ENCODE assay signal across 10 mouse cellular contexts in genomic region chr7:84424670-84425385, GRCm38 (mm10). TPM values are rescaled to one million over a fixed set of nuclear protein-coding genes. Genes with fewer than 3 reads are reported as not detected.
DNase-seq lines count a peak whose midpoint lies in the region; ATAC-seq and TF ChIP-seq lines count a peak whose summit lies in the region.
"Had no signal": no experiment of that assay in that cellular context is flagged by ENCODE, and none has a peak within 500 bp of the region (broad histone marks: within the 10 kb centered on the region; RNA-seq: fewer than 3 reads in every experiment).

No protein-coding gene starts in this region.

- H3K79me2 ChIP-seq in heart, adult 2 months (replicated peaks; ENCODE audit: control insufficient read depth, insufficient read depth, low read length): no peaks in the 10 kb centered on the region

- no peak overlapping the region for H3K4me3 ChIP-seq in gastrocnemius, adult 2 months
- H3K4me3 ChIP-seq in testis, adult 2 months (ENCODE audit: control insufficient read depth, low read depth, low read length): no peak overlapping the region
- H3K4me3 ChIP-seq in embryonic fibroblast, embryonic 13.5 days (ENCODE audit: insufficient read depth, low read length): no peak overlapping the region
- no peak overlapping the region for H3K4me3 ChIP-seq in limb, embryonic 10.5 days
- no peak overlapping the region for H3K4me3 ChIP-seq in heart, adult 2 months
- H3K4me3 ChIP-seq: heart, embryonic 15.5 days; megakaryocyte, embryonic 14.5 days had no signal

- TF ChIP-seq CTCF in gastrocnemius, adult 2 months (IDR thresholded peaks at IDR 0.05): peak; percentile 4; the same call in 1 of the 2 replicates
- peak; percentile 52; the same call in 1 of the 2 replicates for TF ChIP-seq CTCF in testis, adult 2 months (IDR thresholded peaks at IDR 0.05; ENCODE audit: control insufficient read depth, insufficient read depth, insufficient replicate concordance, low read depth, low read length)
- peak; percentile 54; the same call in 1 of the 2 replicates for TF ChIP-seq CTCF in embryonic fibroblast, embryonic 13.5 days (IDR thresholded peaks at IDR 0.05; ENCODE audit: borderline replicate concordance, insufficient read depth, low read length)
- no peak for TF ChIP-seq CTCF in heart, adult 2 months (IDR thresholded peaks at IDR 0.05)

- no peaks in the 10 kb centered on the region for H3K36me3 ChIP-seq in testis, adult 2 months (ENCODE audit: control insufficient read depth, insufficient read depth, low read length)
- no peaks in the 10 kb centered on the region for H3K36me3 ChIP-seq in limb, embryonic 10.5 days
- no peaks in the 10 kb centered on the region for H3K36me3 ChIP-seq in heart, adult 2 months (ENCODE audit: control insufficient read depth, insufficient read depth, low read length)
- H3K36me3 ChIP-seq: heart, embryonic 15.5 days had no signal

- 65% methylated on average over 7 of the region's 7 CpGs for WGBS in limb, embryonic 10.5 days
- 82% methylated on average over 7 of the region's 7 CpGs for WGBS in heart, adult 2 months

- no peak overlapping the region for H3K9ac ChIP-seq in heart, adult 2 months (ENCODE audit: low read depth, low read length)
- H3K9ac ChIP-seq: heart, embryonic 15.5 days had no signal

- no peak for TF ChIP-seq POLR2A in testis, adult 2 months (IDR thresholded peaks at IDR 0.05; ENCODE audit: control insufficient read depth, low read depth, low read length)
- no peak for TF ChIP-seq POLR2A in embryonic fibroblast, embryonic 13.5 days (IDR thresholded peaks at IDR 0.05; ENCODE audit: low read depth, low read length)
- TF ChIP-seq POLR2A in heart, adult 2 months (IDR thresholded peaks at IDR 0.05; ENCODE audit: insufficient read depth, low read depth, low read length): no peak

- H3K27ac ChIP-seq in gastrocnemius, adult 2 months: no peak overlapping the region
- no peak overlapping the region for H3K27ac ChIP-seq in testis, adult 2 months (ENCODE audit: control insufficient read depth, insufficient read depth, low read depth, low read length)
- H3K27ac ChIP-seq in embryonic fibroblast, embryonic 13.5 days (ENCODE audit: insufficient read depth, low read length): no peak overlapping the region
- no peak overlapping the region for H3K27ac ChIP-seq in limb, embryonic 10.5 days
- no peak overlapping the region for H3K27ac ChIP-seq in heart, adult 2 months
- H3K27ac ChIP-seq: heart, embryonic 15.5 days had no signal

- no peak for TF ChIP-seq EP300 in heart, adult 2 months (IDR thresholded peaks at IDR 0.05; ENCODE audit: insufficient read depth, low read depth, low read length)

- intact Hi-C loops in gastrocnemius, adult 2 months (cut with DNase I): no loop called here
- intact Hi-C loops in heart, adult 2 months (cut with DNase I): no loop called here

- no peaks in the 10 kb centered on the region for H3K4me1 ChIP-seq in testis, adult 2 months (ENCODE audit: control insufficient read depth, insufficient read depth, low read length)
- no peaks in the 10 kb centered on the region for H3K4me1 ChIP-seq in embryonic fibroblast, embryonic 13.5 days (ENCODE audit: control insufficient read depth, insufficient read depth, low read length)
- H3K4me1 ChIP-seq in limb, embryonic 10.5 days: peaks cover 10% of the 10 kb centered on the region
- H3K4me1 ChIP-seq in heart, adult 2 months (ENCODE audit: control insufficient read depth, insufficient read depth, low read length): no peaks in the 10 kb centered on the region
- H3K4me1 ChIP-seq: heart, embryonic 15.5 days; megakaryocyte, embryonic 14.5 days had no signal

- H3K9me3 ChIP-seq in limb, embryonic 10.5 days (replicated peaks): no peaks in the 10 kb centered on the region
- H3K9me3 ChIP-seq: heart, embryonic 15.5 days; megakaryocyte, embryonic 14.5 days had no signal

- no peaks in the 10 kb centered on the region for H3K27me3 ChIP-seq in testis, adult 2 months (ENCODE audit: control insufficient read depth, insufficient read depth, low read length)
- H3K27me3 ChIP-seq in limb, embryonic 10.5 days (ENCODE audit: low read depth, poor library complexity, severe bottlenecking): no peaks in the 10 kb centered on the region
- no peaks in the 10 kb centered on the region for H3K27me3 ChIP-seq in heart, adult 2 months (ENCODE audit: control insufficient read depth, insufficient read depth, low read length)
- H3K27me3 ChIP-seq: heart, embryonic 15.5 days; megakaryocyte, embryonic 14.5 days had no signal

- DNase-seq in gastrocnemius, adult 2 months: no peak
- DNase-seq in gastrocnemius, adult 18-20 months (ENCODE audit: low spot score): no peak
- DNase-seq in testis, postnatal 14 days (ENCODE audit: low spot score): no peak
- DNase-seq in limb, embryonic 10.5 days (ENCODE audit: low spot score): peak; percentile 36
- DNase-seq in heart, adult 2 months: no peak

- ATAC-seq in erythroblast, adult 5-6 weeks (replicated peaks; ENCODE audit: low FRiP score, poor library complexity, severe bottlenecking): no peak

RNA-seq across cellular contexts. Expression of gene Arnt2, which starts 14.9 kb away (rescaled TPM):
- total RNA-seq in gastrocnemius, adult 2 months (2021): under 1 TPM; 0.46 to 0.86 TPM
- 1 to 10 TPM in 1 of 2 experiments, under 1 TPM in 1; 0.48 to 1.2 TPM for total RNA-seq in gastrocnemius, adult 18-20 months (2021)
- 5.3 and 5.6 TPM in 2 replicates for polyA plus RNA-seq in testis, adult 2 months (2012; rRNA removed)
- polyA plus RNA-seq in embryonic fibroblast, embryonic 13.5 days (2011; ENCODE audit: insufficient read length, low read depth, missing spikeins): 14.4 and 20.2 TPM in 2 replicates
- 14.4 and 18.4 TPM in 2 replicates for polyA plus RNA-seq in limb, embryonic 10.5 days (2016; fragmentation: Nextera tagmentation; extraction: Ambion mirVana)
- under 1 TPM; 0.34 to 0.91 TPM for total RNA-seq in heart, adult 2 months (2021)
- 0.18 and 0.70 TPM in 2 replicates for polyA plus RNA-seq in heart, adult 2 months (2012; rRNA removed)
- not detected in 2 replicates for total RNA-seq in erythroblast, adult 5-6 weeks (2015; ENCODE audit: low replicate concordance)
- total RNA-seq in erythroblast, adult 5-6 weeks (2017; ENCODE audit: low replicate concordance): not detected in 2 replicates
